Mouse (Mus musculus): ENCODE data around the gene Ttc30a1. TPM values are rescaled to one million over a fixed set of nuclear protein-coding genes. Genes with fewer than 3 reads are reported as not detected.
"Not testable (repeated sequence)": the region's sequence is repeated elsewhere in the genome, so short reads cannot be mapped to it uniquely, and the experiment has no call there.

Ttc30a1 gene
- total RNA-seq, 2 experiments from 2014 or later: 3.7 to 4.4 TPM

DNA sequence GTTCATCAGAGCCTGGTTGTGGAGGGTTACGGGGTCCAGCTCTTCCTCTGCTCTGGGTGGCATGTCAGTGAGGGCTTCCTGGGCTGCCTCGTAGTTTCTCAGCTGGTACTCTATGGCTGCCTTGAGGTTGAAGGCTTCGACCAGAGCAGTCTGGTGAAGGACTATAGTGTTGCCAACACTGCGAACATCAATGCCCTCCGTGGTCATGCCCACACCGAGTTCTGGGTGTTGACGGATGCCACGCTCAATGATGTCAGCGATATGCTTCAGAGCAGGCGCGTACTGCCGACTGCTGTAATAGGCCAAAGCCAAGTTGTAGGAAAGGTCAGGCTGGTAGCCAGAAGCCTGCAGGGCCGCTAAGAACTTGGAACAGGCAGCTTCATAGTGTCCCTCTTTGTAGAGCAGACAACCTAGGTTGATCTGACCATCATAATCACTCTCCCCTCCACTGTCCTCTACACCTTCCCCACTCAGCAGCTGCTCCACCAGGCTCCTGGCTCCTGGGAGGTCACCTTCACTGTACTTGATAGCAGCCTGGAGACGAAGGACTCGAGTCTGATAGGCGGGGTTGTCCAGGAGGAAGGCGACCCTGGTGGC is 44.1 kb downstream of the Ttc30a1 start:
- intact Hi-C loops (cut with DNase I): not testable (repeated sequence)
- DNase-seq: peak; percentile 22

DNA sequence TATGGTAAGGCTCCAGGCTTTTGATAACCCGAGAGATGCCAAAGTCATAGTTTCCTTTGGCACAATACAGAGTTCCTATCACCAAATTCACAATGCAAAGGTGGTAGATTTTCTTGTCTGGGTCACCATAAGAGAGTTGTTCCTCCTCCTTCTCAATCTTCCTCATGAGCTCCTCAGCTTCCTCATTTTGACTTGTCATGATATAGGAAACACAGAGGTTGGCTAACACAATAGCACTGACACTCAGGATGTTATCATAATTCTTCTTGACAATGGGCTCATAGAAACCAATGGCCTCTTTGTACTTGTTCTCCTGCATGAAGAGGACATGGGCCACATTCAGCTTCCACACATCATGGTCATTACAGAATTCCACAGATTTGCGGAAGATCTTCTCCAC is 45.1 kb downstream of the Ttc30a1 start:
- intact Hi-C loops (cut with DNase I); DNase-seq: not testable (repeated sequence)

DNA sequence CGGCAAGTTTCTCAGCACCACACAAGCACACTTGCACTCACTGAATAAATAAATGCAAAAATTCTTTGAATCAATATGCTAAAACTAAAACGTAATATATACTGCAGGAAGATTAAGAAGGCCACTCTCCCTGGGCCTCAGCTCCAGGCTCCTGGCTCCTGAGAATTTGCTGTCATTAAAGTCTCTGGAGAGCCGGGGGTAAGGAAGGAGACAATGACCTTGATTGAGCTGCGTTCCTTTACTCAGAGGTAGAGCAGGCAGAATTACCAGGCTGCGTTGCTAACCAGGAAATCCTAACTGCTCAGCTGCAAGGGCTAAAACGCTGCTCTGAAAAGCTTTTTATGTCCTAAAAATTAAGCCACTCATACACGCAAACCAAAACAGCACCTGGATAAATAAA is 48.2 kb downstream of the Ttc30a1 start:
- intact Hi-C loops (cut with DNase I): no loop called here

DNA sequence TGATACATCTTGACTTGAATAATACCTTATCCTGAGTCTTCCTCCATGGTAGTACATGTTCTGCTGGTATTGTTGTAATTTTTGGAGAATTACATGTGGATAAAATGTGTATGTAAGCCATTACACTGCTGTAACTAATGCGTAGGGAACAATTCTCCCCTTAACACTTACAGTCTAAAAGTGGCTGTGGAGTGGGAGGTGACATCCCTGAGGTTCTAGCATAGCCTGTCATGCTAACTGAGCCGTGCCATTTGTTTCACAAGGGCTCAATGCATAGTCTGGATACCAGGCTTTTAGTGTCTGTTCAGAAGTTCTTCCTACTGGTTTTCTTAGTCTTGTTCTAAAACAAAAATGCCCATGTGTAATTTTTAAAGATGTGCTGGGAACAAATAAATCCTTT is 50.8 kb downstream of the Ttc30a1 start:
- intact Hi-C loops (cut with DNase I): no loop called here
- DNase-seq: no peak

More for the DNA sequence above, 48.2 kb downstream of the Ttc30a1 start:
- no peak for DNase-seq

DNA sequence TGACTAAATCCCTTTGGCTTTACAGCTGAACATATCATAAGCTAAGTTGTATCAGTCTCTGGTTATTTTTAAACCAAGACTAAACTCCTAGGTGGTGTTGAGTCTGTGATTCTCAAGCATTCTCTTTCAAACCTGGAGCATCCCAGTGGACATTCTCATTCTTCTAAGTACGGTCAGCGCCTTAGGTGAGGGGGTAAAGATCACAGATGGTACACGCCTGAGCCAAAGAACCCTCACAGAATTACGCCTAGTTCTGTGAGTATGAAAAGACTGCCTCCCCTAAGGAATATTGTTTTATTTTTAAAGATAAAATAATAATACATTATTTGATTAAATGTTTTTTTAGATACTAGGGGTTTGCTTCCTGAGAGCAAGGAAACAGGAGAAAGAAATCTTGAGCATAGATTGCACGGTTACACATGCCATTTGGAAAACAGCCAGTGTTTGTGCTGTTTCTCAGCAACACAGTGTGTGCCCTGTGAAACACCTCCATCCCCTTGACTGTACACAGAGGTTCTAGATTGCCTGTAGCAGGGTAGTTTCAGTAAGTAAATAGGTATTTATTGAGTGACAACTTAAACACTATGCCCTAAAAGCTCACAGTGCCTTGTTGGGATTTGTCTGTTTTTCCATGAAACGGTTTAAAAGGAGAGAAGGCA is 51.9 kb downstream of the Ttc30a1 start:
- no peak for DNase-seq
- intact Hi-C loops (cut with DNase I): no loop called here

DNA sequence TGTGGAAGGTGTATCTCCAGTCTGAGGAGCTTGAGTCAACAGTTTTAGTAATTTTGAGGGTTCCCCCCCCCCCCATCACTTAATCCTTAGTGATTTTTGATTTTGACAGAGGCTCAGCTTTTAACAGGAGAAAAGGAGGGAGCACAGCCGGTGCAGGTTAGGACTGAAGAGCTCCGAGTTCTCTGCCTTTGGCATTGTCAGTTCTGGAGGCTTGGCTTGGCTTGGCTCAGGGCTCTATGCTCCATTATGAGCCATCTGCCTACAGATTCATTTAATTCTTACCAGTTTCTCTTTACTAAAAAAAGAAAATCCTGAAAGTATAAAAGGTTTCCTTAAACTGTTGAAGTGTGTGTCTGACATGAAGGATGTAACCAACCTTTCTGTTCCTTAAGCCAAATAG is 52.6 kb downstream of the Ttc30a1 start:
- intact Hi-C loops (cut with DNase I): no loop called here
- peak; percentile 68 for DNase-seq

Other genes starting within 250 kb of the Ttc30a1 start
- 10 to 100 TPM; 51.9 to 59.1 TPM for gene Agps, start 149.8 kb downstream of the Ttc30a1 start, total RNA-seq (2021)
- gene Ttc30b, start 43.4 kb downstream of the Ttc30a1 start, total RNA-seq (2021): 10 to 100 TPM; 13.6 to 14.4 TPM
- under 1 TPM; 0.66 to 0.81 TPM for gene Ttc30a2, start 3.8 kb downstream of the Ttc30a1 start, total RNA-seq (2021)